Mouse (Mus musculus) G1E (cell line): ENCODE measurements around the gene Olfr532.

Source experiments
- CTCF ChIP-seq: IDR thresholded peaks from 2 replicates; pipeline ENCODE4 v1.5.1; 2012; ENCODE audit warnings: low read depth, low read length, inconsistent platforms, mixed read lengths
- POLR2AphosphoS5 ChIP-seq: IDR thresholded peaks from 2 replicates; pipeline ENCODE4 v1.6.1; 2012; ENCODE audit warnings: low read depth, low read length, inconsistent platforms; ENCODE audit not compliant: insufficient replicate concordance

DNA sequence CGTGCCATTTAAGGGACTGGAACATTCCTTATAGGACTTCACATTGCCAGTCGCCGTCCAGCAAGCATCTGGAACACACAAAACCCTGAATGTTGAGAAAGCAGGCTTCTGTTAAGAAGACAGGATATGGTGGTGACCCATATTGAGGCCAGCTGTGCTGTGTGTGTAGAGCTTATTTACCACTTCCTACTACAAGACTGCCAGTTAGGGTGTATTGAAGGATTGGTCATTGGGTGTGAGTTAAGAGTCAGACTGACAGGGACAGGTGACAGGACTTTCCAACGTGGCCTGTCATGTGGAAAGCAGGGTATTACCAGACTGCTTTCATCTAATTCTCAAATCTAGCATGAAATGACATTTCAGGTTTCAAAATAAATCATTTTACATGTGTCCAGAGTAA lies 47.1 kb downstream of the Olfr532 start:
- TF ChIP-seq CTCF: no peak
- no peak for TF ChIP-seq POLR2AphosphoS5
